In the genomic region with DNA sequence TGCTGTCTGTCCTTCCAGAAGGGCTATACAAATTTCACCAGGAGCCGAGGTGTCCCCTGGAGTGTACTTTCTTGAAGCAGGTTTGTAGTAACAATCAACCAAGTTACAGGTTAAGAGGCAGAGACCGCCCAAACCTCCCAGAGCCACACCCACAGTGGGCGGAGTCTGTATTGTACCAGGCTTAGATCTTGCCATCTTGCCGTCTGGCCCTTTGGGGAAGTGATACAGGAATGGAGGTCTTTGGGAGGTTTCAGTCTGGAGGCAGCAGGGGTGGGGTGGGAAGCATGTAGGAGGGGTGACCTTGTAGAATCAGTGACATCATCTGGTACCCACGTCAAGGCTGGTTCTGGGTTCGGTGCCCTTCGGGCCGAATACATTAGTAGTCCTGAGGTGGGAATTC, we compare ENCODE assay signal across 1 mouse cellular context.
TF ChIP-seq lines count a peak whose summit lies in the region.

No protein-coding gene starts in this region.

TF ChIP-seq in CH12.LX, 34 proteins besides CTCF, POLR2A, EP300 and RAD21:
- TF ChIP-seq GABPA (IDR thresholded peaks at IDR 0.05; ENCODE audit: insufficient replicate concordance, low read depth, low read length): no peak
- no peak for TF ChIP-seq JUN (IDR thresholded peaks at IDR 0.05; ENCODE audit: insufficient read depth, low read depth, low read length)
- TF ChIP-seq RCOR1 (conservative IDR thresholded peaks at IDR 0.05; ENCODE audit: low read depth, low read length): no peak
- TF ChIP-seq HCFC1 (IDR thresholded peaks at IDR 0.05; ENCODE audit: low read depth, low read length): no peak
- no peak for TF ChIP-seq MAFK (IDR thresholded peaks at IDR 0.05; ENCODE audit: insufficient replicate concordance, low read length)
- TF ChIP-seq ZMIZ1 (IDR thresholded peaks at IDR 0.05; ENCODE audit: low read depth, low read length): no peak
- TF ChIP-seq MAX (IDR thresholded peaks at IDR 0.05; ENCODE audit: low read length): no peak
- TF ChIP-seq TCF12 (IDR thresholded peaks at IDR 0.05; ENCODE audit: low read depth, low read length): no peak
- no peak for TF ChIP-seq BHLHE40 (IDR thresholded peaks at IDR 0.05; ENCODE audit: low read depth, low read length)
- no peak for TF ChIP-seq KAT2A (IDR thresholded peaks at IDR 0.05; ENCODE audit: insufficient replicate concordance, low read length)
- TF ChIP-seq MYC (IDR thresholded peaks at IDR 0.05; ENCODE audit: low read depth, low read length): no peak
- TF ChIP-seq CHD1 (IDR thresholded peaks at IDR 0.05; ENCODE audit: low read depth, low read length): no peak
- TF ChIP-seq PAX5 (IDR thresholded peaks at IDR 0.05; ENCODE audit: low read length): no peak
- TF ChIP-seq ELF1 (IDR thresholded peaks at IDR 0.05; ENCODE audit: low read depth, low read length): no peak
- no peak for TF ChIP-seq SIN3A (IDR thresholded peaks at IDR 0.05; ENCODE audit: low read length)
- TF ChIP-seq ZC3H11A (IDR thresholded peaks at IDR 0.05; ENCODE audit: low read depth, low read length): no peak
- TF ChIP-seq MEF2A (IDR thresholded peaks at IDR 0.05; ENCODE audit: borderline replicate concordance, low read depth, low read length): no peak
- TF ChIP-seq MXI1 (IDR thresholded peaks at IDR 0.05; ENCODE audit: low read depth, low read length): no peak
TF ChIP-seq in CH12.LX: peak in this region for 0.
